Mouse (Mus musculus) heart, adult 18-20 months (tissue): ENCODE measurements around the gene Gpatch8. TPM values are rescaled to one million over a fixed set of nuclear protein-coding genes. Genes with fewer than 3 reads are reported as not detected.

Experiments used
- DNase-seq, 2 experiments: peaks; one replicate each; pipeline ENCODE4 v3.0.0; 2021 to 2022; ENCODE audit warnings: mixed read lengths in 1 of 2
- total RNA-seq, 2 experiments: library from RNA; stranded (reverse); gene quantifications; 2 replicates each; pipeline ENCODE4 v1.2.3; 2021

The Gpatch8 gene
- total RNA-seq, 2 experiments from 2014 or later, result 17.3 to 18.6 TPM

- DNase-seq, result no peak
These were observed 106.9 kb downstream of the Gpatch8 start for GRCm38 (mm10) chr11:102449043-102450008.

DNA sequence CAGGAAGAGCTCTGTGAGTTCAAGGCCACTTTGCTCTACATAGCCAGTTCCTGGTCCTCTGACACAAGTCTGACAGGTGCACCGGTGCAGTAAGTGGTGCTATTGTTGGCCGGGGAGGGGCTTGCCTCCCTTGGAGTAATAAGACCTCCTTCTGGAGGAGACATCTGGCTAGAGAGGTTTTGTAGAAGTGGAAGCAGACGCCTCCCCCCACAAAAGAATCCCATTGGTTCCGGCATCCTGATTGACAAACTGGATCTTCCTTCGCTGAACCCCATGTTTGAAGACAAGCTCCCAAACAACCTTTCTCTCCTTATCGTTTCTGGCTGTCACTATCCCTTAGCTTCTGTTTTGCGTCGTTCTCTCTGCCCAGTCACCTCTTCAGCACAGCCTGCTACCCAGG, 107.9 kb downstream of the Gpatch8 start:
- no peak for DNase-seq

- DNase-seq, result peak; percentile 69 to 81
These were observed 108.7 kb downstream of the Gpatch8 start, which contains the start of gene Fam171a2 for GRCm38 (mm10) chr11:102447497-102447896. Gene Fam171a2 (minus strand): TSS chr11:102447682.

DNA sequence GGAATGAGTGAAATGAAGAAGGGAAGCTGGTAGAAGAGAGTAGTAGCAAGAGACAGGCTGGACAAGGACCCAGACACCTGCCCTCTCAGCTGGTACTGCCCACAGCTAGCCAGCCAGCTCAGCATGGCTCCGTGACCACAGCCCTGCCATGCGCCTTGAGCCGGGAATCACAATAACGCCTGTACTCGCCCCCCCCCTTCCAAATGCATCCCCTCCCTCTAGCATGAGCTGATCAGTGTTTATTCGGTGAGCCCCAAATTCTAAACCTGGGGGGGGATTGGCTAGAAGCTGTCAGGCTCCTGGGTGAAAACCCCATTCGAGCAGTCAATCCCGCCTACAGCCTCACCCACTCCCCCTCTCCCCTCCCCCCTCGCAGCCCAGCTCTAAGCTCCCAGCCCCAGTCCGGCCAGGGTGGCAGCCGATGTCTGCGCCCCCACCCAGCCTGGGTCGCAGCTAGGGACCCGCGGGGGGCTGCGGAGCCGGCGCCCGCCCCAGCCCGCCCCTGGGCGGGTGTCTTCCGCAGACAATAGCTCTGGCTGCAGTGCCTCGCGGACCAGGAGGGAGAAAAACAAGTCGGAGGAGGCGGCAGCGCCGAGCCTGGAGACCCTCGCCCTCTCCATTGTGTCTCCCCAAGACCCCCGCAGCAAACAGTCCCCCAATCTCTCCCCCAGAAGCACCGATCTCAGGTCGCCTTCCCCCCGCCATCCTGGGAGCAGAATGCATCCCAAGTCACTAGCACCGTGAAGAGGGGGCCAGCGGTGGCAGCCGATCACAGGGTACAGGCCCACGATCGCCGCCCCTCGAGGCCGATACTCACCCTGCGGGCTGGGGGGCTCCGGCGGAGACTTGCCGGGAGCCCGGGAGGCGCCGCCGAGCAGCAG, 109.4 kb downstream of the Gpatch8 start:
- DNase-seq, result peak in 1 of 2 experiments; percentile 39

- peak; percentile 49 to 58 for DNase-seq
These were observed 110.3 kb downstream of the Gpatch8 start for GRCm38 (mm10) chr11:102445891-102446361.

DNA sequence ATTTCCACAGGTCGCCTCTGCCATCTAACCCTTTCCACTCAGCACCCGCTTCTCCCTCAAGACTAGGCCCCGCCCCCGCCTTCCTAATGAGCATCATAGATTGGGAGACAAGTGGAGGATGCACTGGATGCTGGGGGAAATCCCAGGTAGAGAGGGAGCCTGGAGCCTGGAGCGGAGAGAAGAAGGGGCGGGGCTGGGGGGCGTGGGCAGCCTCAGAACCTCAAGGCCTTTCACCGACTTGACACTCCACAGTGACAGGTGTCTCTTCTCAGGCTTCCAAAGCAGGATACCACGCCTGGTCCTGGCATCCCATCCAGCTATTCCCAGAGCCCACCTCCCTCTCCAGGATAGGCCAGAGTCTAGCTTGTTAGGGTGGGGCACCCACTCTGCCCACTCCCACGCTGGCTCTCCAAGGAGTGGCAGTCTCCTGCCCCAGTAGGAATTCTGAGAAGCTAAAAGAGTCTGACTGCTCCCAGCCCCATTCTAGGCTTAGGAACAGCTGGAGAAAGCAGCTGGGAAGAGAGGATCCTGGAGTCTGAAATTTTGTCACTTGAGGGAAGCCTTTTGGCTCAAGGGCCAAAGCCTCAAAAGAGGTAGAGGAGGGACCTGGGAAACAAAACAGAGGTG, 110.8 kb downstream of the Gpatch8 start:
- DNase-seq, result peak; percentile 57 to 70

- no peak for DNase-seq
These were observed 111.4 kb downstream of the Gpatch8 start for GRCm38 (mm10) chr11:102444781-102445180.

DNA sequence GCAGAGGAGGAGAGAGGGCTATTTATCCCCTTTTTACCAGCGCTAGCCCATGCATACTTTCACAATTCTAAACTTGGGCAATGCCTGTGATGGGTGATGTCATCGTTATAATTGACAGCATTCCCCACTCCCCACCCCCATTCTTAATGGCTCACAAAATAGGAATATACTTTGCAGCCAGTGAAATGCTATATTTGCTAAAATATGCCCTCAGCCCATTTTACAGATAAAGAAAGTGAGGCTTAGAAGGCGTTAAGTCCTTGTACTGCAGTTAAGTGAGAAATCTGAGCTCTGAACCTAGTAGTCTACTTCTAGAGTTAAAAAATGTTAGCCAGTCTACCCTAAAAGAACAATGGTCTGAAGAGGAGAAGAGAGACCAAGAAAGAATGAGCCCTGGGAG, 111.9 kb downstream of the Gpatch8 start:
- no peak for DNase-seq

- DNase-seq, result no peak
These were observed 112.5 kb downstream of the Gpatch8 start for GRCm38 (mm10) chr11:102443740-102444139.

DNA sequence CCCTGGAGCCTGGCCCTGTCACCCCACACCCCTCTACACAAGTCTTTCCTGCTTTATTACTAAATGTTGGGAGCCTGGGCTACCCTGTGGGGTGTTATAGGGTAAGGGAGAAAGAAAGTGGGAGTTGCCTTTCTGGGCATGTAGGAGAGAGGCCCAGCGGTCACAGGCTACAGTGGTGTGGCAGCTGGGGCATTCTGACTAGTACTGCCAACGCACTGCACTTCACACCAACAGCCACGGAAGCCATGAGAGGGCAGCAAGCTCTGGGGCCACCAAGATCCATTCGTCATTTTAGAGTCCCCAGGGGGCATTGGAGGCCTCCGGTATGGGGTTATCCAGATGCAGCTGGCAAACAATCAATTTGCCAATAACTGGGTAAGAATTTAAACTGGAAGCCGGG, 114.1 kb downstream of the Gpatch8 start:
- no peak for DNase-seq

DNA sequence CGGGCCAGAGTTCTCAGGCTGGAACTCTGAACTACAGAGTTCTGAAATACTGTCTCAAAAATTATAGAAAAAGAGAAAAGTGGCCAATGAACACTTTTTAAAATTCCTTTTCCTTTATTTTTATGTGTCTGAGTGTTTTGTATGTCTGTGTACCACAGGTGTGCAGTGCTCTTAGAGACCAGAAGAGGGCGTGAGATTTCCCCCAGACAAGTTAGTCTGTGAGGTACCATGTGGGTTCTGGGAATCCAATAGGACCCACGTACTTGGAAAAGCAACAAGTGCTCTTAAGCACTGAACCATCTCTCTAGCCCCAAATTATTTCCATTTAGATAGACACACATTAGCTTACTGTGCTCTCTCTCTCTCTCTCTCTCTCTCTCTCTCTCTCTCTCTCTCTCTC, 114.8 kb downstream of the Gpatch8 start:
- no peak for DNase-seq

GRCm38 (mm10) chr11:102440255-102440654, 115.9 kb downstream of the Gpatch8 start:
- no peak for DNase-seq

GRCm38 (mm10) chr11:102439093-102440082, 116.8 kb downstream of the Gpatch8 start:
- DNase-seq, result no peak

DNA sequence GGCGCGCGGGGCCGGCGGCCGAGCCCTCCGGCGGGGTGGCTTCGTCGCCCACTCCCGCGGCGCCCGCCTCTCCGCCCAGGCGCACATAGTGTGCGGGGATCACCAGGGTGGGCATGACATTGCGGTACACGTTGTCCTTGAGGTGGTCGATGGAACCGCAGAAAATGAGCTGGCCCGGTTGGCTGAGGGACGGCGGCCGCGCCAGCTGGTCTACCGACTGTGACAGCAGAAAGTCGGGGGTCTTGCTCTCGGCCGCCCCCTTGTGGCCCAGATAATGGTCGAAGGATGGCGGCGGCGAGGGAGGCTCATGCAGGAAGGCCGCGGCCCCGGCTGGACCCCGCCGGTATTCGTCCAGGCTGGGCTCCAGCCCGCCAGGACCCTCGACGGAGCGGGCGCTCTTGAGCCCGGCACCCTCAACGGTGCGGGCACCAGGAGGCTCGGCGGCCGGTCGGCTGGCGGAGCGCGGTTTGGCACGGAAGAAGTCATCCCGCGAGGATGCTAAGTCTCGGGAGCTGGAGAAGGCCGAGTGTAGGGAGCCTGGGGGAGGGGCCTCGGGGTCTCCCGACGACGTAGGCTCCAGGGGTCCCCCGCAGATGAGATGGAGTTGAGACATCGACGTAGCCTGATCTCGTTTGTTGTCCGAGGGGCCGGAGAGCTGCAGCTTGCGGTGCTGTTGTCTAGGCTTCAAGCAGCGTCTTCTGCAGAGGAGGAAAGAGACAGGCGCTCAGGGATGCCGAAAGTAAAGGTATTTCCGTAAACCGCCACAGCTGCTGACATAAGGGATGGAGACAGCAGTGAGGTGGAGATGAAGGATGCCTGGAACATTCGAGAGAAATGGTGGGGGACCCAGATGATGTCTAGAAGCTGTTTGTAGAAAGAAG, 117.7 kb downstream of the Gpatch8 start:
- DNase-seq, result peak; percentile 68 to 85

DNA sequence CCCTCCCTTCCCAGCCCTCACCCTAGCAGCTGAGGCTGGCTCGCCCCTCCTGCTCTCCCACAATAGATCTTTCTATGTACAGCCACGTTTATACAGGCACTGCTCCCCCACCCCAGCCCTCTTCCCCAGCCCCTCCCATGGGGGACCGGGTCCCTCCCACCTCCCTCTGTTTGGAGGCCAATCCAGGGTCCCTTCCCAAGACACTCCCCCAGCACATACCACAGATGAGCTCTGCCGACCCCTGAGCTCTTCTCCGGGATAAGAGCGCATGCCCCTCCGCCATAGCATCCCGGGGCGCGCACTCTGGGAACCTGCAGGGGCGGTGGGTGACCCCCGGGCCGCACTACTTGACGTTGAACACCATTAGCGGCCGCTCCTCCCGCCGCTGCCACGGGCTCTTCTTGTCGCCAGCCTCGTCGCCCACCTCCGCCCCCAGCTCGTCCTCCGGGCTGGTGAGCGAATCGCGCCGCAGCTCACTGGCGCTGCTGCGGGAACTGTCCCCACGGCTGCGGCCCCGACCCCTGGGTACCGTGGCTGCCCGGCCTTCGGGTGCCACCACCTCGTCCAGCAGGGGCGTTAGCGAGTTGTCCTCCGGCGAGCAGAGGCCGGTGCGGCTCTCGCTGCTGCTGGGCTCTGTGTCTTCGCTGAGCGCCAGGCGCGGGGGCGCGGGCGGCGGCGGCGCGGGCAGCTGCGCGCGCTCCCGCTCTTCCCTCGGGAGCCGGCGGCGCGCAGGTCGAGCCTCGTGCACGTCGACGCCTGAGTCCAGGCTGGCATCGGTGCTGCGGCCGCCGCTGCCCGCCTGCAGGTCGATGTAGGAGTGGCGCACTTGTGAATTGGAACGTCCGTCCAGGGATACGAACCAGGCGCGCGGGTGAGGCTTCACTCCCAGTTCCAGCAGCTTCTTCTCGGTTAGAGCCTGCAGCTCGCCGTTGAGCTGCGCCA, 118.8 kb downstream of the Gpatch8 start:
- DNase-seq, result peak; percentile 54 to 57

DNA sequence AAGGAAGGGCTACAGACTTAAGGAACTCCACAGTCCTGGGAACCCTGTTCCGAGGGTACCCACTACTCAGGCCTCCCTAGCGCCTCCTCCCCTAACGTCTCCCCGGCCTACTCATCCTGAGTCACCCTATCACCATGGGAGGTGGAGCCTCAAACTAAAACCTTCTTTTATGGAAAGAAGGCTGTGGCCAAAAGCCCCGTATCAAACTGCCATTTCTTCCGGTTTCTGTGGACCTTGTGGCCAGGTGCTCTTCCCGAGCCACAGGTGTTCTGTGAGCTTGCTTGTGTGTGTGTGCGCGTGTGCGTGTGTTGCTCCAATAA, 119.8 kb downstream of the Gpatch8 start:
- DNase-seq, result no peak

GRCm38 (mm10) chr11:102435754-102436470, 120.3 kb downstream of the Gpatch8 start:
- peak; percentile 57 to 59 for DNase-seq
